Mouse (Mus musculus): ENCODE measurements around the gene Pitx2.

Gene Pitx2

GRCm38 (mm10) chr3:129199609-129200500 is at the start of gene Pitx2:
TSS of gene Pitx2 (plus strand) at chr3:129199878.
- DNase-seq (ENCODE audit: low read depth, low spot score): no peak

- no peak for DNase-seq (ENCODE audit: low read depth, low spot score)
Measured at GRCm38 (mm10) chr3:129150001-129150400, 49.7 kb upstream of the Pitx2 start.

GRCm38 (mm10) chr3:129151096-129151685 is 48.5 kb upstream of the Pitx2 start:
- DNase-seq (ENCODE audit: low read depth, low spot score): no peak

- no peak for DNase-seq (ENCODE audit: low read depth, low spot score)
Measured at GRCm38 (mm10) chr3:129158812-129159370, 40.8 kb upstream of the Pitx2 start.

GRCm38 (mm10) chr3:129161333-129162035 is 38.2 kb upstream of the Pitx2 start:
- DNase-seq (ENCODE audit: low read depth, low spot score): peak; percentile 26

GRCm38 (mm10) chr3:129164246-129164645 is 35.4 kb upstream of the Pitx2 start:
- DNase-seq (ENCODE audit: low read depth, low spot score): no peak

- no peak for DNase-seq (ENCODE audit: low read depth, low spot score)
Measured at GRCm38 (mm10) chr3:129165715-129166114, 34.0 kb upstream of the Pitx2 start.

- DNase-seq (ENCODE audit: low read depth, low spot score): no peak
Measured at GRCm38 (mm10) chr3:129166684-129167083, 33.0 kb upstream of the Pitx2 start.

GRCm38 (mm10) chr3:129170416-129170815 is 29.3 kb upstream of the Pitx2 start:
- DNase-seq (ENCODE audit: low read depth, low spot score): no peak

GRCm38 (mm10) chr3:129171789-129172188 is 27.9 kb upstream of the Pitx2 start:
- no peak for DNase-seq (ENCODE audit: low read depth, low spot score)

GRCm38 (mm10) chr3:129194436-129194835 is 5.2 kb upstream of the Pitx2 start:
- no peak for DNase-seq (ENCODE audit: low read depth, low spot score)

- DNase-seq (ENCODE audit: low read depth, low spot score): no peak
Measured at GRCm38 (mm10) chr3:129195036-129195435, 4.6 kb upstream of the Pitx2 start.

GRCm38 (mm10) chr3:129195816-129196549 is 3.7 kb upstream of the Pitx2 start:
- no peak for DNase-seq (ENCODE audit: low read depth, low spot score)

- DNase-seq (ENCODE audit: low read depth, low spot score): no peak
Measured at GRCm38 (mm10) chr3:129196550-129196919, 3.1 kb upstream of the Pitx2 start.

GRCm38 (mm10) chr3:129197035-129197434 is 2.6 kb upstream of the Pitx2 start:
- no peak for DNase-seq (ENCODE audit: low read depth, low spot score)

GRCm38 (mm10) chr3:129197786-129198626 is 1.7 kb upstream of the Pitx2 start:
- DNase-seq (ENCODE audit: low read depth, low spot score): no peak

- DNase-seq (ENCODE audit: low read depth, low spot score): no peak
Measured at GRCm38 (mm10) chr3:129198627-129198903, 1.1 kb upstream of the Pitx2 start.

GRCm38 (mm10) chr3:129199160-129199608 is 494 bp upstream of the Pitx2 start:
- DNase-seq (ENCODE audit: low read depth, low spot score): no peak

- no peak for DNase-seq (ENCODE audit: low read depth, low spot score)
Measured at GRCm38 (mm10) chr3:129200501-129200890, 818 bp downstream of the Pitx2 start.

- DNase-seq (ENCODE audit: low read depth, low spot score): no peak
Measured at GRCm38 (mm10) chr3:129201156-129201555, 1.5 kb downstream of the Pitx2 start.
